Mouse (Mus musculus) C2C12 (cell line): ENCODE data around the gene Mocs1.

Experiments
- CEBPB ChIP-seq: IDR thresholded peaks from one replicate; pipeline ENCODE4 v1.6.1; 2011; ENCODE audit warnings: low read depth, mild to moderate bottlenecking, control low read depth, moderate library complexity
- CTCF ChIP-seq: IDR thresholded peaks from one replicate; pipeline ENCODE4 v1.5.1; 2011; ENCODE audit not compliant: control insufficient read depth, insufficient read depth, insufficient read length
- MAX ChIP-seq: IDR thresholded peaks from one replicate; pipeline ENCODE4 v1.6.1; 2011; ENCODE audit warnings: mild to moderate bottlenecking, control low read depth
- MYOD1 ChIP-seq: IDR thresholded peaks from one replicate; pipeline ENCODE4 v1.6.1; 2011; ENCODE audit warnings: low read depth; ENCODE audit not compliant: control insufficient read depth, insufficient read length
- MYOG ChIP-seq: IDR thresholded peaks from one replicate; pipeline ENCODE4 v1.6.1; 2011; ENCODE audit not compliant: control insufficient read depth, insufficient read length; ENCODE audit errors: extremely low read depth
- USF1 ChIP-seq: IDR thresholded peaks from one replicate; pipeline ENCODE4 v1.6.1; 2011; ENCODE audit warnings: low read depth, mild to moderate bottlenecking, control low read depth, moderate library complexity

DNA sequence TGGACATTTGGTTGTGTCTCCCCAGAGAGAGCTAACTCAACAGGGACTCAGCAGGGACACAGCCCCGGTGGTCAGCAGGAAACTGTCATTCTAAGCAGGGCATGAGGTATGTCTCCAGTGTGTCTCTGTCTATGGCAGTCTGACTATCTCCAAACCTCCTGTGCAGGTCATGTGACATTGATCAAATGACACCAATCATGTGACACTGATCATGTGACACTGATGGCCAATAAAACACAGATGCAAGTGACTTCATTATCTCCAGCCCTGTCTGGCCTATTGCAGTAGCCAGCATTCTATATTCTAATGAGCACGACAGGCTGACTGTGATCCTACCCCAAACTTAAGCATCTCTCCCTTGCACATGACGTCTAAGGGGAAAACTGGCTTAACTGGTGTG is 11.9 kb upstream of the Mocs1 start:
- no peak for TF ChIP-seq CTCF
- TF ChIP-seq MAX: no peak
- TF ChIP-seq CEBPB: no peak
- no peak for TF ChIP-seq MYOG
- TF ChIP-seq MYOD1: no peak
- peak; percentile 67 for TF ChIP-seq USF1
